Mouse (Mus musculus): Measurements from ENCODE around the gene Mrpl52.

DNA sequence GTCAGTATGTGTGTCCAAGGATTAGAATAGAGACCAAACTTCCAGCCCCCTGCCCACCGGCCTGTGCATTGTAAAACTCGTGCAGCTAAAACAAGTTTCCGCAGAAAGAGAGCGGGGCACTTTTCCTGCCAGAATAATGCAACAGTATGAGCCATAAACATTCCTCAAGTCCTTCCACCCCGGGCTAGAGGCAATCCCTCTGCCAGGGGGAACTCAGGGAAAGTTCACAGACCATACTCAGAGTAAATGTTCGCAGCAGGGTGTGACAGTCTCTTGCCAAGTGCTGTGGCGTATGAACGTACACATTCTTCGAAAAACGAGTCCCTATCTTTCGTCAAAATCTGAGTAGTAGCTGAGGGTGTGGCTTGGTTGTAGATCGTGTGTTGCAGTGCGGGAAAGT, 47.1 kb upstream of the Mrpl52 start:
- TF ChIP-seq CHD2 (IDR thresholded peaks at IDR 0.05; ENCODE audit: low read depth, low read length) (no peak), ZC3H11A (IDR thresholded peaks at IDR 0.05; ENCODE audit: borderline replicate concordance, low read depth, low read length) (no peak), MAFK (IDR thresholded peaks at IDR 0.05; ENCODE audit: insufficient read depth, low read depth, low read length) (no peak)
